Mouse (Mus musculus) megakaryocyte, embryonic 14.5 days (primary cell): Measurements from ENCODE around the gene Sun5. TPM values are rescaled to one million over a fixed set of nuclear protein-coding genes. Genes with fewer than 3 reads are reported as not detected.
A peak's percentile ranks its signal among the peaks of the same experiment; 100 is the strongest.
"Not testable (repeated sequence)": the region's sequence is repeated elsewhere in the genome, so short reads cannot be mapped to it uniquely, and the experiment has no call there.

Experiments
- H3K27me3 ChIP-seq: replicated peaks from 2 replicates; pipeline ENCODE3; 2012; ENCODE audit warnings: inconsistent platforms
- H3K36me3 ChIP-seq: replicated peaks from 2 replicates; pipeline ENCODE3; 2012; ENCODE audit warnings: low read length, inconsistent platforms, mixed read lengths
- H3K4me1 ChIP-seq: 2 replicates; pipeline ENCODE4 v1.6.1; 2012; ENCODE audit warnings: inconsistent platforms
- H3K4me3 ChIP-seq: replicated peaks from 2 replicates; pipeline ENCODE3; 2012; ENCODE audit warnings: moderate library complexity, mild to moderate bottlenecking, inconsistent platforms
- H3K9me3 ChIP-seq: 2 replicates; pipeline ENCODE4 v1.6.1; 2012; ENCODE audit warnings: inconsistent platforms
- FLI1 ChIP-seq: IDR thresholded peaks from 2 replicates; pipeline ENCODE4 v1.6.1; 2012; ENCODE audit warnings: low read length, inconsistent platforms, mixed read lengths
- GATA1 ChIP-seq: IDR thresholded peaks from 3 replicates; pipeline ENCODE4 v1.6.1; 2012; ENCODE audit warnings: mixed read lengths, low read length, inconsistent platforms, borderline replicate concordance
- polyA plus RNA-seq: library from polyadenylated mRNA; stranded (reverse); fragments of >175 nt; gene quantifications from 2 replicates; pipeline ENCODE4 v1.2.3, GENCODE M21; 2012; ENCODE audit warnings: low replicate concordance; ENCODE audit not compliant: insufficient read depth

Gene Sun5
- polyA plus RNA-seq, 1 experiment, result not detected

DNA sequence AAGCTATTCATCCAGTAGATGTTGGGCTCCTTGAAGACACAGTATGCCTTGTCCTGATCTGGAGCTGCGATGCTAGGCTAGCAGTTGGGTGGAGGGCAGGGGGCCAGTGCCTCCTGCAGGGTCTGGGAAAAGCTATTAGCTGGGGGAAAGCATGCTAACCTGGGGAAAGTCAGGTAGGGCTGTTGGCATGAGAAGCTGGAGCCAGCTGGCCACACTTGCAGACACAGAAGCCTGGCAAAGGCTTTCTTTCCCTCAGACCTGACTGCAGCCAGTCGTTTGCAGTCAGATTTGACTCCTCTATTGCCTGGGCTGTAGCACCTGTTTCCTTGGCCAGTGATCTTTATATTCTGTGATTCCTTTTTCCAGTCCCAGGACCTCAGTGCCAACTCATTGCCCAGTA, 11.3 kb downstream of the Sun5 start:
- TF ChIP-seq FLI1 (no peak), GATA1 (no peak)
- H3K4me1 ChIP-seq, result no peaks in the 10 kb centered on the region
- peaks cover 59% of the 10 kb centered on the region for H3K27me3 ChIP-seq
- H3K4me3 ChIP-seq, result no peak overlapping the region
- H3K36me3 ChIP-seq, result no peaks in the 10 kb centered on the region
- 0 out of 2 replicates have a peak, but pooled peaks cover 2% of the 10 kb centered on the region for H3K9me3 ChIP-seq

DNA sequence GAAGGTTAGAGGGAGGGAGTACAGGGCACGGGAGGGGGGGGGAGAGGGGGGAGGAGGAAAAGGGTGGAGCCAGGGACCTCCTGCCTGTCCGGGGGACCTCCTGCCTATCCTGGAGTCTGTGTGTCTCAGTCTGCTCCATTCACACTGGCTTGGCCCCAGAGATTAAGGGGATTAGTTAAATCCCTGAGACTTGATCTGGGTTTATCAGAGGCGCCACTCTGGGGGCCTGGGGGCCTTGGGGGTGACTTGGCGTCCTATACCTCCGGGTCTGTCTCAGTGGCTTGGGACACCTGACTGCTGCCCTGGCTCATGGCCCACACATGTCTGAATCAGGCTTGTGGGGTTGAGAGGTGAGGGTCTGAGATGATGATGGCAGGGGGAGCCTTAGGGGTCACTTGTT, 17.3 kb downstream of the Sun5 start:
- Histone ChIP-seq H3K36me3 (no peaks in the 10 kb centered on the region), H3K9me3 (peaks cover 15% of the 10 kb centered on the region), H3K4me1 (peaks cover 9% of the 10 kb centered on the region), H3K4me3 (no peak overlapping the region), H3K27me3 (peaks cover 53% of the 10 kb centered on the region)
- TF ChIP-seq GATA1 (no peak), FLI1 (no peak)

DNA sequence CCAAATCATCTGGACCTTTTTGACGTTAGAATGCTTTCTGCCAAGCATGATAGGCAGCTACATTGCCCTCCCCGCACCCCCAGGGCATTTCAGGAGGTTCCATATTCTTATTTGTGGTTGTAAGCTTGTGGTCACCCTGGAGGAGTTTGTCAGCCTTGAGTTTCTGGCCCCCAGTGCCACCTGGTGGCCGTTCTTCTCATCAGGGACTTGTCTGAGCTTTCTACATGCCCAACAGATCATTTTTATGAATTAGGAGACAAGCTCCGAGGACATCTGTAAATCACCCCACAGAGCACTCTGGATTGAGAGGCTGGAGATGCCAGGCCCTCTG, 19.9 kb downstream of the Sun5 start:
- Histone ChIP-seq H3K4me3 (no peak overlapping the region), H3K4me1 (peaks cover 9% of the 10 kb centered on the region), H3K36me3 (no peaks in the 10 kb centered on the region), H3K27me3 (peaks cover 38% of the 10 kb centered on the region), H3K9me3 (peaks cover 17% of the 10 kb centered on the region)
- no peak for TF ChIP-seq GATA1
- TF ChIP-seq FLI1, result no peak

DNA sequence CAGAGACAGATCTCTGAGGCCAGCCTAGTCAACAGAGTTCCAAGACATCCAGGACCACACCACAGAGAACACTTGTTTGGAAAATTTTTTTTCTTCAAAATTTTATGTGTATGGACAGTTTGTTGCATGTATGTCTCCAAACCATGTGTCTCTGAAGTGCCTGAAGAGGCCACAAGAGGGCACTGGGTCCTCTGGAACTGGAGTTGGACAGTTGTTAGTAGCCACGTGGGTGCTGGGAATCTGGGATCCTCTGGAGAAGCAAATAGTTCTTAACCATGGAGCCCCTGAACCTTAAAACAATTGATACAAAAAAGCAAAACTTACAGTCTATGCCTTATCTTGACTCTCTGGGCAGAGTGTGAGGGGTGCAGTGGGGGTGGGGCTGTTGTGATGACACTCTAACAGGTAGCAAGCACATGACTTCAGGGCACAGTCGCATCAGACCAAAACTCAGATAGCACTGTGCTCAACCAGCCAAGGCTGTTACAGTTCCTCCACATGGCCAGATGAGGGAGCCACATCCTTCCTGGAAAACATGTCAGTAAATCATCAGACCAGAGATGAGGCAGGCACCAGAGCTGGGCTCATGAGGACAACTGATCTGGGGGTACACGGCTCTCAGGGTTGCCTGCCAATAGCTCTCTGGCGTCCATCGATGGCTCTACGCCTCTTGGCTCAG, 20.4 kb downstream of the Sun5 start:
- Histone ChIP-seq H3K9me3 (peaks cover 17% of the 10 kb centered on the region), H3K4me3 (peak overlapping the region; percentile 5), H3K36me3 (no peaks in the 10 kb centered on the region), H3K27me3 (peaks cover 38% of the 10 kb centered on the region), H3K4me1 (peaks cover 9% of the 10 kb centered on the region)
- no peak for TF ChIP-seq GATA1
- no peak for TF ChIP-seq FLI1

DNA sequence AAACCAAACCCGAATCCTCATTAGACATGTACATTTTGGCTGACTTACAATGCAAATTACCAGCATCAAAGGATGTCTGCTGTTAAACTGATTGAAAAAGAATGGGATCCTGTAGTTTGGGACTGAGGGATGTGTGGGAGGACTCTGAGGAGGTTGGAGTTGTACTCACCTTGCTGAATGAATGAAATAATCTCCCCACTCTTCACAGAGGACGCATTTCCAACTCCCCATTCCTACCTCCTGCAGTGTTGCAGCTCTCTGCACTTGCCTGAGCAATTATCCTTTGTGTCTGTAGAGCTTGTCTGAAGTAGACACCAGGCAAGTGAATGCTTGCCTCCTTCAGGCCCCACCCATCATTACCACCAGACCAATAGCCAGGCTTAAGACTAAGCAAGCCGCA, 22.5 kb downstream of the Sun5 start:
- Histone ChIP-seq H3K36me3 (no peaks in the 10 kb centered on the region), H3K4me1 (peaks cover 9% of the 10 kb centered on the region), H3K4me3 (no peak overlapping the region), H3K27me3 (peaks cover 30% of the 10 kb centered on the region), H3K9me3 (peaks cover 17% of the 10 kb centered on the region)
- TF ChIP-seq FLI1 (no peak), GATA1 (no peak)

DNA sequence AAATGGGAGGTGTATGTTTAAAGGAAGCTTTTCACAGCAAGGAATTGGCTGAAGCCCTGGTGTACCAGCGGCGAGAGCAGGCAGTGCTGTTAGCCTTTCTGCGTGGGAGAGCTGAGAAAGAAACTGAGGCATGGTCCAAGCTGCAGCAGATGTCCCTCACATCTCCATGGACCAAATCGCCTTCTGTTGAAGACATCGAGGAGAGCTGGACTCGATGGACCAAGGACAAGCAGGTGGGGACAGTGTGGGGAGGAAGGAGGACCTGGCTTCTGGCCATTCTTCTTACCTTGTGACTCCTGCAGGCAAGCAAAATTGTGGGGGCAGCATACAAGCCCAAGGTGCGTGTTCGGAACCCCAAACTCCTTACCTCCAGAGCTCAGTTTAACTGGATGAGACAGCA, 28.0 kb downstream of the Sun5 start:
- TF ChIP-seq FLI1 (no peak), GATA1 (no peak)
- H3K9me3 ChIP-seq, result no peaks in the 10 kb centered on the region
- peaks cover 44% of the 10 kb centered on the region for H3K27me3 ChIP-seq
- H3K4me3 ChIP-seq, result no peak overlapping the region
- no peaks in the 10 kb centered on the region for H3K36me3 ChIP-seq
- no peaks in the 10 kb centered on the region for H3K4me1 ChIP-seq

DNA sequence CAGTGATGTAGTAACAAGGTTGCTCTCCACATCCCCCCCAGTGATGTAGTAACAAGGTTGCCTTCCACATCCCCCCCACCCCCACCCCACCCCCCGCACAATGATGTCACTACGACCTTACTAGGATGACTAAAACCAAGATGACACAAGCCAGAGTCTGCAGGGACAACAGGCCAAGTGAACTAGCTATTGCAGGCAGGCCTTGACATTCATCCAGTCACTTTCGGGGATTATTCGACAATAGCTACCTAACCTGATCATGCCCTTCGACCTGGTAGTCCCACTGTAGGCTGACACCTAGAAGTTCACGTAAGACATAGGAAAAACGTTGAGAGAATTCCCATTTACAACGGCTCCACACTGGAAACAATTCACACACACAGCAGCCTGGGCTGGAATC, 37.6 kb downstream of the Sun5 start:
- Histone ChIP-seq H3K27me3 (peaks cover 34% of the 10 kb centered on the region), H3K4me1 (no peaks in the 10 kb centered on the region), H3K4me3 (no peak overlapping the region), H3K9me3 (no peaks in the 10 kb centered on the region), H3K36me3 (no peaks in the 10 kb centered on the region)
- TF ChIP-seq GATA1 (no peak), FLI1 (no peak)

DNA sequence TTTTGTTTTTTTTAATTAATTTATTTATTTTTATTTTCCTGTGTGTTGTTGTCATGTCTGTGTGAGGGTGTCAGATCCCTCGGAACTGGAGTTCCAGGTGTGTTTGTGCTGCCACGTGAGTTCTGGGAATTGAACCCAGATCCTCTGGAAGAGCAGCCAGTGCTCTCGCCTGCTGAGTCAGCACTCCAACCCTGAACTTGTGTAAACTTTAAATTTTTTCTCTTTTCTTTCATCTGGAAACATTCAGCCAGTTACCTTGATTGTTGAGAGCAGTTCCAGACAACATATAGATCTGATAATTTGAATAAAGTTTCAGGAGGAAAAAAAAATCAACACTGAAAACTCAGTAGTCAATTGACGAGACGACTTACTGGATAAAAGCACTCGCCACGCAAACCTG, 42.2 kb downstream of the Sun5 start:
- H3K27me3 ChIP-seq, result peaks cover 24% of the 10 kb centered on the region
- H3K36me3 ChIP-seq, result no peaks in the 10 kb centered on the region
- H3K9me3 ChIP-seq, result no peaks in the 10 kb centered on the region
- H3K4me3 ChIP-seq, result no peak overlapping the region
- TF ChIP-seq GATA1, result no peak
- H3K4me1 ChIP-seq, result peaks cover 6% of the 10 kb centered on the region; the same call in 1 of the 2 replicates

DNA sequence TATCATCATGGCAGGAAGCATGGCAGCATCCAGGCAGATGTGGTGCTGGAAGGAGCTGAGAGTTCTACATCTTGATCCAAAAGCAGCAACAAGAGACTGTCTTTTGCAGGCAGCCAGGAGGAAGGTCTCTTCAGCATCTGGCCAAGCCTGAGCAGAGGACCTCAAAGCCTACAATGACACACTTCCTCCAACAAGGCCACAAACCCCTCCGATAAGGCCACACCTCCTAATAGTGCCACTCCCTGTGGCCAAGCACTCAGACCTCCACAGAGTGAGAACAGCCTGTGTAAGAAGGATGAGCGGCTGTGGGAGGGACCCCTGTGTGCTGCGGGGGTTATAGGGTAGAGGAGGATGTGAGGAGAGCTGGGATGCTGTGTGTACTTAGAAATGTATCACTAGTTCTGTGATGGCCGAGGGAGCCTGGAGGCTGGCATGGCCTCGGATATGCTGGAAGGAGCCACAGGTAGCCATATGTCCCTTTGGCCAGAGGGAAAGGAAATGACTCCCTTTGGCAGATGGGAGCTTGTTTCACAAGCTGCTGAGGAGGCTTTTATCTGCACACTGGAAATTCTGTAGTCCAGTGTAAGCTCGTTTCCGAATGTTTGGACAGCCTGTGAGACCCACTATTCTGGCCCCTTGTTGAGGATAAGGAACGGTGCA, 43.6 kb downstream of the Sun5 start:
- Histone ChIP-seq H3K27me3 (peaks cover 29% of the 10 kb centered on the region), H3K4me3 (no peak overlapping the region), H3K9me3 (no peaks in the 10 kb centered on the region), H3K36me3 (no peaks in the 10 kb centered on the region), H3K4me1 (peaks cover 6% of the 10 kb centered on the region; the same call in 1 of the 2 replicates)
- TF ChIP-seq FLI1 (no peak), GATA1 (no peak)

DNA sequence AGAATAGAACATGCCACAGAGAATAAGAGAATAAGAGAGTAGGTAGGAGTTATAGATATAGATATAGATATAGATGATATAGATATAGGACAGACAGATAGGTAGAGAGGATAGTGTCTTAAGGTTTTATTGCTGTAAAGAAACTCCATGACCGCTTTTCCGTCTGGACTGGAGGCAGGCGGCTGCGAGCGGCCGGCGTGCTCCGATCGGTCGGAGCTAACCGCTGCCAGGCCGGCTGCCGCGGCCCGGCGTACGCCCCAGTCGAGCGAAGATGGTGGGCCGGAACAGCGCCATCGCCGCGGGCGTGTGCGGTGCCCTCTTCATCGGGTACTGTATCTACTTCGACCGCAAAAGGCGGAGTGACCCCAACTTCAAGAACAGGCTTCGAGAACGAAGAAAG, 45.0 kb downstream of the Sun5 start:
- H3K36me3 ChIP-seq, H3K4me3 ChIP-seq, H3K4me1 ChIP-seq, H3K9me3 ChIP-seq: not testable (repeated sequence)
- peaks cover 23% of the 10 kb centered on the region for H3K27me3 ChIP-seq

DNA sequence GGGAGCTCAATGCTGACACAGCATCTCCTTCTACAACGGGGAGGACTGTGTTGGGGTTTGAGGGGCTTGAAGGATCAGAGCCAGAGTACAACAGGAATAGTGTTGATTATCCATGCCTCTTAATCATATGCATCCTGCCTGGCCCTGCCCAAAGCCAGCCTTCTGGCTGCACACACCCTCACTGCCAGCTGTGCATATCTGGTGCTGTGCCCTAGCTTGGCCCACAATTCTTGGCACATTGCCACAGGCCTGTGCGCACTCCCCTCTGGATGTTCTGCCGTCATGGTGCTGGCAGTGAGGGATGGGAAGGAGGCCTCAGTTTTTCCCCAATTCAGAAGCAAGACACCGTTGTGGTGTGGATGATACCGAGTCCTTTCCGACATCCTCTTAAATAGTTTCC, 46.3 kb downstream of the Sun5 start:
- TF ChIP-seq FLI1 (no peak), GATA1 (no peak)

More for the DNA sequence above, 46.3 kb downstream of the Sun5 start:
- Histone ChIP-seq H3K4me1 (peaks cover 6% of the 10 kb centered on the region; the same call in 1 of the 2 replicates), H3K27me3 (peaks cover 30% of the 10 kb centered on the region), H3K9me3 (peaks cover 8% of the 10 kb centered on the region), H3K4me3 (no peak overlapping the region), H3K36me3 (no peaks in the 10 kb centered on the region)
